Mouse (Mus musculus) lung, postnatal 0 days (tissue): ENCODE results near the gene Exoc8. TPM values are rescaled to one million over a fixed set of nuclear protein-coding genes. Genes with fewer than 3 reads are reported as not detected.
A peak's percentile ranks its signal among the peaks of the same experiment; 100 is the strongest.

Experiments used
- ATAC-seq: fragments of 200-750 bp; cut with Nextera tagmentation; 2 replicates; pipeline ENCODE4 v1.8.0; 2017; ENCODE audit warnings: moderate library complexity
- DNase-seq: peaks from one replicate; pipeline ENCODE4 v3.0.0-alpha.2; 2016; ENCODE audit warnings: low spot score
- H3K27ac ChIP-seq: fragments of 300-500 bp; sonication (generic); 2 replicates; pipeline ENCODE4 v1.5.1; 2014; ENCODE audit warnings: antibody characterized with exemption, mild to moderate bottlenecking, low read length, mixed read lengths
- H3K27me3 ChIP-seq: fragments of 300-500 bp; sonication (generic); replicated peaks from 2 replicates; pipeline ENCODE4 v1.6.1; 2014; ENCODE audit warnings: low read length, mixed read lengths; ENCODE audit not compliant: insufficient read depth
- H3K36me3 ChIP-seq: fragments of 300-500 bp; sonication (generic); 2 replicates; pipeline ENCODE4 v1.6.1; 2014; ENCODE audit warnings: low read length, mixed read lengths; ENCODE audit not compliant: insufficient read depth
- H3K4me1 ChIP-seq: fragments of 300-500 bp; sonication (generic); 2 replicates; pipeline ENCODE4 v1.6.1; 2014; ENCODE audit warnings: antibody characterized with exemption, low read depth, low read length, mixed read lengths; ENCODE audit not compliant: insufficient read depth
- H3K4me2 ChIP-seq: fragments of 300-500 bp; sonication (generic); replicated peaks from 2 replicates; pipeline ENCODE4 v1.6.1; 2014; ENCODE audit warnings: low read depth, mild to moderate bottlenecking, low read length, moderate library complexity, mixed read lengths
- H3K4me3 ChIP-seq: fragments of 300-500 bp; sonication (generic); 2 replicates; pipeline ENCODE4 v1.5.1; 2014; ENCODE audit warnings: low read depth, low read length
- H3K9ac ChIP-seq: fragments of 300-500 bp; sonication (generic); replicated peaks from 2 replicates; pipeline ENCODE4 v1.6.1; 2014; ENCODE audit warnings: low read depth, mild to moderate bottlenecking
- H3K9me3 ChIP-seq: fragments of 300-500 bp; sonication (generic); 2 replicates; pipeline ENCODE4 v1.6.1; 2016; ENCODE audit warnings: low read length, mixed read lengths
- CTCF ChIP-seq: IDR thresholded peaks from 2 replicates; pipeline ENCODE4 v1.5.1; 2016; ENCODE audit warnings: antibody characterized with exemption, mild to moderate bottlenecking
- EP300 ChIP-seq: IDR thresholded peaks from 2 replicates; pipeline ENCODE4 v1.6.1; 2016; ENCODE audit warnings: antibody characterized with exemption, mild to moderate bottlenecking, control low read depth
- WGBS: fragments of 180-500 bp; shearing (Covaris S2); extraction: QIAGEN DNeasy Blood & Tissue Kit; methylation state at CpG from one replicate; pipeline ENCODE4 v1.1.7; 2014; 5-methylcytosine and 5-hydroxymethylcytosine counted together
- polyA plus RNA-seq: library from polyadenylated mRNA; unstranded; fragments of >200 nt; fragmentation: Nextera tagmentation; extraction: Ambion mirVana; gene quantifications from 2 replicates; pipeline ENCODE4 v1.2.1, GENCODE M21; 2015

Gene Exoc8
- polyA plus RNA-seq, 1 experiment from 2014 or later = 7.0 TPM

GRCm38 (mm10) chr8:124845573-124845972, 51.9 kb downstream of the Exoc8 start:
- H3K9ac ChIP-seq = no peak overlapping the region
- no peak overlapping the region for H3K4me3 ChIP-seq
- no peak overlapping the region for H3K27ac ChIP-seq
- ATAC-seq (no peak), DNase-seq (no peak)
- no peaks in the 10 kb centered on the region for H3K27me3 ChIP-seq
- no peaks in the 10 kb centered on the region for H3K4me1 ChIP-seq
- H3K4me2 ChIP-seq = no peak overlapping the region
- WGBS = 88% methylated on average over 5 of the region's 5 CpGs
- H3K9me3 ChIP-seq = no peaks in the 10 kb centered on the region
- H3K36me3 ChIP-seq = 0 out of 2 replicates have a peak, but pooled peaks cover 6% of the 10 kb centered on the region
- no peak for TF ChIP-seq CTCF

DNA sequence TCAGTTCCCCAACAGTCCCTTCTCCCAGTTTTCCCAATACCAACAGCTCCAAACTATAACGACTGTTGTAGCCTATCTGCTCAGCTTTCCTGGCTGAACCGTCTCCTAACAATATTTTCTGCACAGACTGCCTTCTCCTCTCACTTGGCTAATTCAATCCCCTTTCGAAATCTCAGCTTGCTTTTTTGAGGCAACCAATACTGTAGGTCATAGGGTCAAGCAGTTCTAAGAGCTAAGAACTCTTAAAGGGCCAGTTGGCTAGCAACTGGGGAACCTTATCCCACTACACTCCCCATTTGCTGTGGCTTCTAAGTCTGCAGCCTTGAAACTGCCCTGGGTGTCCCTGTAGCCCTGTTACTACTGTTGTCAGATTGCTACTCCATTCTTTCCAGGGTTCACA, 52.4 kb downstream of the Exoc8 start:
- Histone ChIP-seq H3K9me3 (no peaks in the 10 kb centered on the region), H3K36me3 (0 out of 2 replicates have a peak, but pooled peaks cover 6% of the 10 kb centered on the region), H3K27ac (no peak overlapping the region), H3K4me1 (no peaks in the 10 kb centered on the region), H3K4me2 (no peak overlapping the region), H3K9ac (no peak overlapping the region), H3K27me3 (no peaks in the 10 kb centered on the region), H3K4me3 (no peak overlapping the region)
- DNase-seq (peak; percentile 79), ATAC-seq (peak; percentile 32; the same call in 1 of the 2 replicates)
- 40% methylated on average over 3 of the region's 3 CpGs for WGBS
- no peak for TF ChIP-seq EP300
- TF ChIP-seq CTCF = no peak

Other genes starting within 250 kb of the Exoc8 start
- 25.2 and 26.0 TPM in 2 replicates for gene 2310022B05Rik, start 234.3 kb downstream of the Exoc8 start, polyA plus RNA-seq
- gene Ttc13, start 175.7 kb downstream of the Exoc8 start, polyA plus RNA-seq = 24.0 and 30.7 TPM in 2 replicates
- gene Arv1, start 175.6 kb downstream of the Exoc8 start, polyA plus RNA-seq = 14.6 and 15.0 TPM in 2 replicates
- 3.0 and 3.9 TPM in 2 replicates for gene Fam89a, start 145.9 kb downstream of the Exoc8 start, polyA plus RNA-seq
- 1.5 and 1.7 TPM in 2 replicates for gene Trim67, start 104.6 kb downstream of the Exoc8 start, polyA plus RNA-seq
- gene Gnpat, start 34.7 kb downstream of the Exoc8 start, polyA plus RNA-seq = 67.8 and 71.5 TPM in 2 replicates
- 18.0 and 18.2 TPM in 2 replicates for gene 2810004N23Rik, start 34.6 kb downstream of the Exoc8 start, polyA plus RNA-seq
- 6.9 TPM in 2 replicates for gene Sprtn, start 181 bp upstream of the Exoc8 start, polyA plus RNA-seq
- gene Egln1, start 51.6 kb upstream of the Exoc8 start, polyA plus RNA-seq = 7.7 and 8.8 TPM in 2 replicates
- 60.6 and 63.3 TPM in 2 replicates for gene Tsnax, start 115.3 kb upstream of the Exoc8 start, polyA plus RNA-seq
- 0.97 and 1.0 TPM in 2 replicates for gene Disc1, start 156.5 kb upstream of the Exoc8 start, polyA plus RNA-seq